Mouse (Mus musculus): ENCODE measurements around the gene Uhrf1bp1. TPM values are rescaled to one million over a fixed set of nuclear protein-coding genes. Genes with fewer than 3 reads are reported as not detected.

Uhrf1bp1 gene
- polyA plus RNA-seq, 1 experiment from 2014 or later: 7.0 TPM

DNA sequence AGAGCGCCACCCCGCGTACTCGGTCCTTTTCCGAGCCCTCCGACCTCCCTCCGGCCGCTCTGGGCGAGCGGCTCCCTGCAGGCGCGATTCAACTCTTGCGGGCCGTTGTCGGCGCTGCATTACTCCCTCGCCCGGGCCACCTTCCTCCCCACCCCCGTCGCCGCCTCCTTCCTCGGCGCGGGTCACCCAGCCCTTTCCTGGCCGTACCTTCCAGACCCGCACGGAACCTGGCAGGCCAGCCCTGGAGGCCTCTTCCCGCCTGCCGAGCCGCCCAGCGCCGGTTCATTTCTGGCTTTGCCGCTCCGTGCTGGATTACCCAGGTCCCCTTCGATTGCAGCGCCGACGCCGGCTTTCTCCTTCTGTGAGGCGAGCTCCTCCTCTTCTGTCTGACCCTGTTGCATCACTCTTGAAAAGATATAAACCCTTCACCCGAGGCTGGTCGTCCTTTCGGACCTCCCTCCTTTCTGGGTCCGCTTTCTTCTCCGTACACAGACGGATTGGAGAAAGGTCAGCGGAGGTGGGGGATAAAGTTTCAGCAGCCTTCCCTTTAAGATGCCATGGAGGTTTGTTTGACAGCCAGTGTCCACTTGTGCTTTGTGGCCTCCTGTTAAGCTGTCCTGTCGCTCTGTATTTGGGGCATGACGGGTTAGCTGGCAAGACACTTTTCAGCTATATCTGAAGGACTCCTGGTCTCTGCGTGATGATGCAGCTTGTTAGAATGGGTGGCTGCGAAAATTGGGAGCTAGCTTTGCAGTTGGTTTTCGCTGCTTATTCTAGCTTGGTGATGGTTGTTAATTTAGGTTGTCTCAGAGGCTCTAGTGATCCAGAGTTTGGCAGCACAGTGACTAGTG is 782 bp downstream of the Uhrf1bp1 start:
- Histone ChIP-seq H3K27ac (peak overlapping the region; percentile 89), H3K4me1 (peaks cover 27% of the 10 kb centered on the region), H3K9ac (peak overlapping the region; percentile 85), H3K4me3 (peak overlapping the region; percentile 81), H3K4me2 (peak overlapping the region; percentile 74), H3K9me3 (no peaks in the 10 kb centered on the region), H3K27me3 (replicated peaks) (no peaks in the 10 kb centered on the region), H3K36me3 (replicated peaks) (peaks cover 12% of the 10 kb centered on the region)
- peak; percentile 71 for ATAC-seq (replicated peaks)
- 1% methylated on average over 50 of the region's 52 CpGs for WGBS

DNA sequence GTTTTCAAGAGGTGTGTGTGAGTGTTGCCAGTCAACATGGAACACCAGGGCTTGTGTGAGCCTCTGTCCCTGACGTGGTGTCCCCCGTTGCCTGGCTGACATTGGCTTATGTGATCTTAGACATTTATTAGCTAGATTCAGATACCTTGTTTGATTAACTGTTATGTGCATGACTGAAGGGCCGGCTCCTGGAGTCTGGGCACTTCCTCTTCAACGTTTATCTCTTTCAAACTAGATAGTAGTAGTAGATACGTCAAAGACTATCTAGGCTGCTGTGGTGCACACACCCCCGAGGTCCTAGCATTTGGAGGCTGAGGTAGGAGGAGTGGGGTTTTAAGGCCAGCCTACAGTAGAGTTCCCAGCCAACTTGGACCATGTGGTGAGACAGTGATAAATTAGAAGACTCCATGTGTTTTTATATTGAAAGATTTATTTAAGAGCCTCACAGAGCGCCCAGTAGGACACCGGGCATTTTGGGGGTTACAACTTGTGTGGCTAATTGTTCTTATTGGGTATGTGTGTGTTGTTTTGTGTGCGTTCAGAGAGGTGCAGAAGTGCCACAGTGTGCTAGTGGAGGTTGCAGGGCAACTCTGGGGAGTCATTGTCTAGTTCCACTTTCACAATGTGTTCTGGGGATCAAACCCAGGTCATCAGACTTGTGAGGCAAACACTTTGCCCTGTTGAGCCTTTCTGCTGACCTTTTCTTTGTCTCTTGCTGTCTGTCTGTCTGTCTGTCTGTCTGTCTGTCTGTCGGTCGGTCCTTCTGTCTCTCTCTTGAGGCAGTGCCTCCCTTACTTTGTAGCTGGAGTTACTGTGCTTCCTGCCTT is 1.6 kb downstream of the Uhrf1bp1 start:
- 60% methylated on average over 11 of the region's 11 CpGs for WGBS
- H3K4me3 ChIP-seq: peak overlapping the region; percentile 81
- H3K36me3 ChIP-seq (replicated peaks): peaks cover 4% of the 10 kb centered on the region; the same call in 1 of the 2 replicates
- H3K9me3 ChIP-seq: no peaks in the 10 kb centered on the region
- H3K27ac ChIP-seq: no peak overlapping the region
- H3K4me2 ChIP-seq: peak overlapping the region; percentile 74
- no peak for ATAC-seq (replicated peaks)
- peaks cover 27% of the 10 kb centered on the region for H3K4me1 ChIP-seq
- peak overlapping the region; percentile 85 for H3K9ac ChIP-seq
- no peaks in the 10 kb centered on the region for H3K27me3 ChIP-seq (replicated peaks)

DNA sequence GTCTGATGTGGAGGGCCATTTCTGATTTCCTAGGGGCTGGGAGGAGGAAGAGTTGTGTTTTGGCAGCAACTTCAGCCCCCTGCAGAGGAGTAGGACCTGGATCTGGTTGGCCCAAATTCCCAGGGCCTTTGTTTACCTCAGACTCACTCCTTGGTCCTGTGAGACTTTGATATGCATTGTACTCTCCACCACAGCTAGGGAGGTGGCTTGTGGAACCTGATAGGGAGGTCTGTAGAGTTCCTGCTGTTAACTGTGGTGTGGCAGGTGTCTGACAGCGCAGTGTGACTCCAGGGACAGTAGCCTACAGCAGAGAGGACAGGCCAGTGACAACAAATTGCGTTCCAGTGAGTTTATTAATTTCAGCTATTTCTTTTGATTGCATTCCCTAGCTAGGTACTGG is 2.9 kb downstream of the Uhrf1bp1 start:
- Histone ChIP-seq H3K9ac (peak overlapping the region; percentile 16; the same call in 1 of the 2 replicates), H3K4me3 (no peak overlapping the region), H3K4me2 (no peak overlapping the region), H3K9me3 (no peaks in the 10 kb centered on the region), H3K36me3 (replicated peaks) (no peaks in the 10 kb centered on the region), H3K27ac (no peak overlapping the region), H3K4me1 (peaks cover 27% of the 10 kb centered on the region), H3K27me3 (replicated peaks) (no peaks in the 10 kb centered on the region)
- no peak for ATAC-seq (replicated peaks)
- WGBS: 46% methylated on average over 2 of the region's 2 CpGs

DNA sequence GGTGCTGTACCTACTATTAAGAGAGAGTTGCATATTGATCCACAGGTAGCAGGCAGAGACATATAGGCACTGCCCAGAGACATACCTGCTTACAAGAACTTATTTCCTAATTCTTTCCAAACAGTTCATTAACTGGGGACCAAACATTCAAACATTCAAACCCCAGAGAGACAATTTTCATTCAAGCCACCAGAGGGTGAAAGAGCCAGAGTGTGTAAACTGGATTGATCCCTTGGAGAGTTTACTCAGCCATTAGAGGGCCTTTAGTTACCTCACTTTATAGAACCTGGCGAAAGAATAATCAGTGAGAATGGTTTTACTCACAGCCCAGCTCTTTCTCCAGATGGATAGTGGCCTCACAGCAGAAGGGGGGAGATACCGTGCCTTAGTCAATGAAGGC is 9.2 kb downstream of the Uhrf1bp1 start:
- Histone ChIP-seq H3K9ac (no peak overlapping the region), H3K36me3 (replicated peaks) (no peaks in the 10 kb centered on the region), H3K9me3 (no peaks in the 10 kb centered on the region), H3K4me2 (no peak overlapping the region), H3K4me1 (no peaks in the 10 kb centered on the region), H3K27ac (no peak overlapping the region), H3K27me3 (replicated peaks) (no peaks in the 10 kb centered on the region), H3K4me3 (no peak overlapping the region)
- WGBS: 94% methylated on average over 2 of the region's 2 CpGs
- ATAC-seq (replicated peaks): no peak

DNA sequence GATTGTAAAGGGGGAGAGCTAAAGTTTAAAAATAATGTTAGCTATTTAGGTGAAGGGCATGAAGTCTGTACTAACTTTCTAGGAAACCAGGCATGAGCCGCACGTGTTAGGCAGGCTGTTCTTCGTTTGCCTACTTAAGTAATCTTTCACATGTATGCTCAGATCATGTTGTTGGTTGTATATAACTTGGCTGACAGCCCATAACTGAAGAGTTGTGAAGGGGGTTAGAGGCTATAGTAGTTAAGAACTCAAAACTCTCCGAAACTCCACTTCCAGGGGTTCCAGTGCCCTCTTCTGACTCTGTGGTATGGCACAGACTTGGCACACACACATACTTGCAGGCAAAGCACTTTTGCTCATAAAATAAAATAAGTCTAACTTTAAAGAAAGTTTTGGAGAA is 10.5 kb downstream of the Uhrf1bp1 start:
- no peaks in the 10 kb centered on the region for H3K36me3 ChIP-seq (replicated peaks)
- H3K4me3 ChIP-seq: no peak overlapping the region
- no peak overlapping the region for H3K9ac ChIP-seq
- H3K4me1 ChIP-seq: no peaks in the 10 kb centered on the region
- no peak overlapping the region for H3K27ac ChIP-seq
- H3K4me2 ChIP-seq: no peak overlapping the region
- no peak for ATAC-seq (replicated peaks)
- H3K9me3 ChIP-seq: no peaks in the 10 kb centered on the region
- no peaks in the 10 kb centered on the region for H3K27me3 ChIP-seq (replicated peaks)
- 96% methylated on average over 4 of the region's 4 CpGs for WGBS

DNA sequence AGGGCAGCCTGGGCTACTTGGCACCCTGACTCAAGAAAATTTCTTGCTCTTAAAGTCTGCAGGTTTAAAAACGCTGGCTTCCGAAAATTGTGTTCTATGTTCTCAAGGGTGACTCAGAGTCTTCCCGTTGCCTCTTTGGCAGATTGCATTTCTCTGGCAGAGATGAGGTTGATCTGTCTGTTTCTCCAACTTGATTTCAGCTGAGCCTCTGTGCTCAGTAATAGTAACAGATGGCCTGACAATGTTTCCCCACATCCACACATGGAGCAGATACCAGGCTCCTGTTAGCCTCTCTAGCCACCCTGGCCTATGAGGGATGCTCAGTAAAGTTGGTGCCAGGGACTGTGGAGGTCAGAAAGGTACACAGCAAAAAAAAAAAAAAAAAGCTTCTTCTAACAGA is 15.6 kb downstream of the Uhrf1bp1 start:
- H3K4me2 ChIP-seq: no peak overlapping the region
- H3K4me1 ChIP-seq: no peaks in the 10 kb centered on the region; the same call in 1 of the 2 replicates
- no peaks in the 10 kb centered on the region for H3K36me3 ChIP-seq (replicated peaks)
- no peaks in the 10 kb centered on the region for H3K9me3 ChIP-seq
- no peak overlapping the region for H3K4me3 ChIP-seq
- no peak overlapping the region for H3K9ac ChIP-seq
- H3K27me3 ChIP-seq (replicated peaks): no peaks in the 10 kb centered on the region
- 89% methylated on average over 3 of the region's 3 CpGs for WGBS
- no peak overlapping the region for H3K27ac ChIP-seq
- ATAC-seq (replicated peaks): no peak

DNA sequence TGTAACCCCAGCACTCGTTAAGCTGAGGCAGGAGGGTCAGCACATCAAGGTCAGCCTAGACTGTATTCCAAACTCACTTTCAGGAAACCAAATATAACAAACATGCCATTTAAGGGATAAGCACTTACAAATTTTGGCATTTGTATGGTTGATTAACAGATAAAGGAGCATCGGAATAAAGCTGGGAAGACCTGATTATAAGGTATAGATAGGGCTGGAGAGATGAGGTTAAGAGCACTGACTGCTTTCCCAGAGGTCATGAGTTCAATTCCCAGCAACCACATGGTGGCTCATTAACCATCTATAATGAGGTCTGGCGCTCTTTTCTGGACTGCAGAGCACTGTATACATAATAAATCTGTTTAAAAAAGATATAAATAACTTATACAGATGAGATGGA is 17.3 kb downstream of the Uhrf1bp1 start:
- Histone ChIP-seq H3K9me3 (no peaks in the 10 kb centered on the region), H3K36me3 (replicated peaks) (no peaks in the 10 kb centered on the region), H3K4me1 (no peaks in the 10 kb centered on the region; the same call in 1 of the 2 replicates), H3K4me3 (no peak overlapping the region), H3K27ac (no peak overlapping the region), H3K9ac (no peak overlapping the region), H3K4me2 (no peak overlapping the region), H3K27me3 (replicated peaks) (no peaks in the 10 kb centered on the region)
- 81% methylated on average over 3 of the region's 3 CpGs for WGBS
- ATAC-seq (replicated peaks): no peak

DNA sequence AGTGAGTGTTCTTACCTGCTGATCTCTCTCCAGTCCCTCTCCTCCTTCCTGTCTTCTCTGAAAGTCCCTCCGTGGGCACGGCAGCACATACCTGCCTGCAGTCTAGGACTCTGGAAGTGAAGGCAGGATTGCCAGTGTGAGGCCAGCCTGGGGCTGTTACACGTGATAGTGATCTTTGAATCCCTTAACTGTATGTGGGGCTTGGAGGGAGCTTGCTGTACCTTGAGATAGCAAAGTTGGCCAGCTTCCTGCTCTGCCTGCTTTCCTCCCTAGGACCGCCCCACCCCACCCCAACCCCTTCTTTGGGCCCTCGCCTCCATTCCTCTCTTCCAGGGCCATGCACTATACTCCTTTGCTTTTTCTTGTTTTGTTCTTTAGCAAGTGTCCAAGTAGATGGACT is 18.3 kb downstream of the Uhrf1bp1 start:
- Histone ChIP-seq H3K27me3 (replicated peaks) (no peaks in the 10 kb centered on the region), H3K27ac (no peak overlapping the region), H3K9me3 (no peaks in the 10 kb centered on the region), H3K4me2 (no peak overlapping the region), H3K4me3 (no peak overlapping the region), H3K4me1 (no peaks in the 10 kb centered on the region; the same call in 1 of the 2 replicates), H3K36me3 (replicated peaks) (no peaks in the 10 kb centered on the region), H3K9ac (no peak overlapping the region)
- no peak for ATAC-seq (replicated peaks)
- 77% methylated on average over 5 of the region's 5 CpGs for WGBS

DNA sequence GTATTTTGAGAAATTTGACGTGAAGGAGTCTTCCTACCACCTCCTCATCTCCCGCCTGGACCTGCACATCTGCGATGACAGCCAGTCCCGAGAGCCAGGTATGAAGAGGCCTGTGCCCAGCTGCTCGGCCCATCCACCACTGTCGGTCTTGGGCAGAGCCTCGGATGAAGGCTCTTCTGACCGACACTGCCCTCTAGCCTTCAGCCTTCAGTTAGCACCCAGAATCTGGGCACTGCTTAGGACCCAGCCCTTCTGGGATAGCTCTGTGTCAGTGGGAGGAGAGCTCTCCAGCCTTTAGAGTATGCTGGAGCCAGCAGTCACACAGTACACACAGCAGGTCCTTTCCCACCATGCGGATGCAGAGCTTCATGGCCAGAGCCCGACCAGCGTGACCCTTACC is 25.3 kb downstream of the Uhrf1bp1 start:
- Histone ChIP-seq H3K27me3 (replicated peaks) (no peaks in the 10 kb centered on the region), H3K4me3 (no peak overlapping the region), H3K36me3 (replicated peaks) (peaks cover 27% of the 10 kb centered on the region), H3K27ac (no peak overlapping the region), H3K4me2 (no peak overlapping the region), H3K9me3 (no peaks in the 10 kb centered on the region), H3K9ac (no peak overlapping the region), H3K4me1 (no peaks in the 10 kb centered on the region)
- no peak for ATAC-seq (replicated peaks)
- WGBS: 72% methylated on average over 11 of the region's 11 CpGs

DNA sequence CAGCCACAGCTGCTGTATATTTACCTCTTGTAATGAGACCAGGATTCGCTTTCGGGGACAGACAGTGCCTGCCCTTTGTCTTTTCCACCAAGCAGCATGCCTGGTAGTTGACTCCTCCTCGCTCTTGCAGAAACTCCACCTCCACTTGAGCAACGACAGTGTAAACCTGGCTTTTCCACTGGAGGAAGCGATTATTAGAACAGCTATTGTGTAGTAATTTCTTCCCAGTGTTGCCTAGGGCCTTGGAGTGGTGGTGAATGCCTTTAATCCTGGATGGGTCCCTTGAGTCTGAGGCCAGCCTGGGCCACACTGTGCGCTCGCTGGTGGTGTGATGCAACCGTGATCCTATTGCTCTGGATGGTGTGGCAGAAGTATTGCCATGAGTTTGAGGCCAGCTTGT is 26.9 kb downstream of the Uhrf1bp1 start:
- WGBS: 94% methylated on average over 8 of the region's 8 CpGs
- Histone ChIP-seq H3K4me1 (no peaks in the 10 kb centered on the region), H3K4me3 (no peak overlapping the region), H3K27me3 (replicated peaks) (no peaks in the 10 kb centered on the region), H3K4me2 (no peak overlapping the region), H3K36me3 (replicated peaks) (peaks cover 34% of the 10 kb centered on the region), H3K27ac (no peak overlapping the region), H3K9me3 (no peaks in the 10 kb centered on the region), H3K9ac (no peak overlapping the region)
- ATAC-seq (replicated peaks): no peak

DNA sequence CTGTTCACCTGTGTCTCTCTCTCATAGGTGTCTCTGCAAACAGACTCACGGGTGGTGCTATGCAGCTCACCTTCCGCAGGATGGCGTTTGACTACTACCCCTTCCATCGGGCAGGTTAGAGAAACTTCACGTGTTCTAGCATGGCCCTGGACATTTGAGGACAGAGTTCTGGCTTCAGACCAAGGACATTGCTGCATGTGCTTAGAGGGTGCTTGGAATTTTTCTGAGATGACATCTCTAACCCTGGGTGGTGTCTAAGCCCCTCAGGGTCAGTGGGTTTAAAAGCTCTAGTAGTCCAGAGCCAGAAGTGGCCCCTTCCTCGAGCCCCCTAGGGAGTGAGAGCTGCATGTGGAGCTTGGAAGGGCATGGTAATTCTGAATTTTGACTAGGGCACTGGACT is 27.8 kb downstream of the Uhrf1bp1 start:
- Histone ChIP-seq H3K4me2 (no peak overlapping the region), H3K27me3 (replicated peaks) (no peaks in the 10 kb centered on the region), H3K36me3 (replicated peaks) (peaks cover 34% of the 10 kb centered on the region), H3K4me1 (no peaks in the 10 kb centered on the region), H3K9ac (no peak overlapping the region), H3K27ac (no peak overlapping the region), H3K9me3 (no peaks in the 10 kb centered on the region), H3K4me3 (no peak overlapping the region)
- ATAC-seq (replicated peaks): no peak
- WGBS: 96% methylated on average over 6 of the region's 6 CpGs

DNA sequence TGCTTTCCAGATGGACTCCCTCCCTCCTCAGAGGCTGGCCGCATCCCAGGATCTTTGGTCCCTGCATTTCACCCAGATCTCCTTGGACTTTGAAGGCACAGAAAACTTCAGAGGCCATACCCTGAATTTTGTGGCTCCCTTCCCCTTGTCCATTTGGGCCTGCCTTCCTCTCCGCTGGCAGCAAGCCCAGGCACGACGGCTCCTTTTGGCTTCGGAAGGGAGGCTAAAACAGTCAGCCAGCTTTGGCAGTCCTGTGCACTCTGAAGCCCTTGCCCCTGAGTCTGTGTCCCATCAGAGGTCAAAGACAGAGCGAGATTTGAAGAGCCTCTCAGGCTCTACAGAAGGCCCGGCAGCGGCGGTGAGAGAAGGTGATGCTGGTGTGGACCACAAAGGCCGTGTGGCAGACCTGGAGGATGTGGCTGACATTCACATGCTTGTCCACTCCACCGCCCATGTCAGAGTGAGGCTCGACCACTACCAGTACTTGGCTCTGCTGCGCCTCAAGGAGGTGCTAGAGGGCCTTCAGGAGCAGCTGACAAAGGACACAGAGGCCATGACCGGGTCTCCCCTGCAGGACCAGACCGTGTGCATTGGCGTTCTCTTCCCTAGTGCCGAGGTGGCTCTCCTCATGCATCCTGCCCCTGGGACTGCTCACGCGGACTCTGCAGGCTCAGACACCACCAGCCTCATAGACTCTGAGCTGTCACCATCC is 30.4 kb downstream of the Uhrf1bp1 start:
- ATAC-seq (replicated peaks): no peak
- 84% methylated on average over 19 of the region's 19 CpGs for WGBS

More for the DNA sequence above, 30.4 kb downstream of the Uhrf1bp1 start:
- Histone ChIP-seq H3K27me3 (replicated peaks) (no peaks in the 10 kb centered on the region), H3K36me3 (replicated peaks) (peaks cover 36% of the 10 kb centered on the region), H3K9ac (no peak overlapping the region), H3K27ac (no peak overlapping the region), H3K9me3 (no peaks in the 10 kb centered on the region), H3K4me2 (no peak overlapping the region), H3K4me3 (no peak overlapping the region), H3K4me1 (no peaks in the 10 kb centered on the region)

Measured in midbrain, embryonic 15.5 days (tissue).